Mouse (Mus musculus) ovary, adult 18-20 months (tissue): ENCODE data around the gene Srpr.

Experiments
- DNase-seq: peaks from one replicate; pipeline ENCODE4 v3.0.0; 2022; ENCODE audit warnings: low spot score, mixed read lengths

The Srpr gene

DNA sequence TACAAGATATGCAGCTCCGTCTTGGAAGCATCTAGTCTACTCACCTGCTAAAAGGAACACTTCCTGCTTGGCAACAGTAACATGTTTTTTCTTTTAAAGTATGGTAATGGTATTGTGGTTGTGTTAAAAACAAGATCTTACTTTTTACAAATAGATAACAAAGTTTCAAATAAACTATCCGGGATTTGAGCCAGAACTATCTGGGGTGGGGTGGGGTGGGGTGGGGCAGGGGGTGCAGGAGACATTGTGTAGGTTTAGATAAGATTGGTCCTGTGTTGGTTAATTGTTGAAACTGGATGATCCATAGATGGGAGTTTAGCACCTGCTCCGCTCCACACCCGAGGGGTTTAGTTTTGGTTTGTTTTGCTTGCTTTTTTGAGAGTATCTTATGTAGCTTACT is 62.4 kb downstream of the Srpr start:
- DNase-seq, result no peak

DNA sequence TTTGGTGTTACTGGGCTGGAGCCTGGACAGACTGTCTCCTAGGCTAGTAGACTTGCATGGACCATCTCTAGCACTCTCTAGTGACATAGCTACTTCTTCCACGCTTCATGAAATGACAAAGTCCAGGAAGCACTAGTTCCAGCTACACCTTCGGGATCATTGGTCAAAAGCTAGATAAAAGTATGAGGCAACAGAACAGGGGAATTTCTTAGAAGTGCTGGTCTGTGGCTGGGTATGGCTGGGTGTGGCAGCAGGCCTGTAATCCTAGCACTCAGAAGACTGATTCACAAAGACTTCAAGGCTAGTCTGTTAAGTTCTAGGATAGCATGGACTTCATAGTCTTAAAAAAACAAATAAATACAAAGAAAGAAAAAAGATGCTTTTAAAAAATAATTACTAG is 63.5 kb downstream of the Srpr start:
- no peak for DNase-seq

DNA sequence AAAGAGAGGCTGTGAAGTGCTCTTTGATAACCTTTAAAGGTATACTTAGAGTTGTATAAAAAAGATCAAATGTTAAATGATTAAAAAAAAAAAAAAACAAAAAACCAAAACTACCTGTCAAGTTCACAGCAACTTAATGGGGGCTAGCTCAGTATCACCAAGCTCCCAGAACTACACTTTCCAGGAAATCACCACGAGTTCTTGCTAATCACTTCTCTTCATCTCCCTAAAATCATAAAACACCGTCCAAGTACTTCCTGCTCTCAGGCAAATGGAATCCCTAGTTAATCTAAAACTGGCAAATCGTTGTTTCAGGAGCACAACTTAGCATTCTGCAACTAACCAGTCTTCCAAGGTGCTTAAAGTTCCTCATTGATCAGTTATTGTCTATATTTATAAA is 64.5 kb downstream of the Srpr start:
- no peak for DNase-seq

DNA sequence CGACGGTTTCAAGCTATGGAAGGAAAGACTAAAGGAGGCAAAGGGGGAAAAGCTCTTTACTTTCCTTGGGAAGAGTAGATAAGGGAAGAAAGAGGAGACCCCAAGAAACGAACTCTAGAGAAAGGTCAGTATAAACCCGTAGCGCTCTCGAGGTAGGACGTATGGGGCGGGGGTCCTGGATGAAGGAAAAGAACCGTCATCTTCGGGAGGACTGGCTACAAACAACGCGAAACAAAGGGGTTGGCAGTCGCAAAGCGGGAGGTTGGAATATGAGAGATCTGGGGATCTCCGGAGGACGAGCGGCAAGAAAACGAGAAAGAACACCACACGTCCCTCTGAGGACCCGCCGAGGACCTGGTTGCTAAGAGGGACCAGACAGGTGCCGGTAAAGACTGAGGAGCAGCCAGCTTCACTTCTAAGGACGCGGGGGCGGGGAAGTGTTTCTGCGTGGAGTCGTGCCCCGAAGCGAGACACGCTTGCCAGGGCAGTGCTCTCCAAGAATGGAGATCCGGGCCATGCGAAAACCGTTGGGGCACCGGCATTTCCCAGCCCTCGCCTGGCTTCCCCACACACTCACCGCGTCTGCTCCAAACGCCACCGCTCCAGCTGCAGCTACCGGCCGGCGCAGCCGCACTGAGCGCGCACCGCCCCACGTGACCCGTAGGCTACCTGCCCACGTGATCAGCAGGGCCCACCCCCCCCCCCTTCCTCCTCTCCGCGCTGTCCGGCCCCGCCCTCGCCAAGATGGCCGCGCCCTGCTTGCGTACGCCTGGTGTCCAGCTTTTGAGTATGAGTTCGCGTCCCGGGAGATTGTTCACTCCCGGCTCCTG is 67.4 kb downstream of the Srpr start, which contains the start of the genes Fam118b and Rpusd4:
Fam118b (minus strand) TSS at position 660 of the 830 bp plus-strand sequence.
Rpusd4 (plus strand) TSS at position 720 of the 830 bp plus-strand sequence.
- peak; percentile 87 for DNase-seq

DNA sequence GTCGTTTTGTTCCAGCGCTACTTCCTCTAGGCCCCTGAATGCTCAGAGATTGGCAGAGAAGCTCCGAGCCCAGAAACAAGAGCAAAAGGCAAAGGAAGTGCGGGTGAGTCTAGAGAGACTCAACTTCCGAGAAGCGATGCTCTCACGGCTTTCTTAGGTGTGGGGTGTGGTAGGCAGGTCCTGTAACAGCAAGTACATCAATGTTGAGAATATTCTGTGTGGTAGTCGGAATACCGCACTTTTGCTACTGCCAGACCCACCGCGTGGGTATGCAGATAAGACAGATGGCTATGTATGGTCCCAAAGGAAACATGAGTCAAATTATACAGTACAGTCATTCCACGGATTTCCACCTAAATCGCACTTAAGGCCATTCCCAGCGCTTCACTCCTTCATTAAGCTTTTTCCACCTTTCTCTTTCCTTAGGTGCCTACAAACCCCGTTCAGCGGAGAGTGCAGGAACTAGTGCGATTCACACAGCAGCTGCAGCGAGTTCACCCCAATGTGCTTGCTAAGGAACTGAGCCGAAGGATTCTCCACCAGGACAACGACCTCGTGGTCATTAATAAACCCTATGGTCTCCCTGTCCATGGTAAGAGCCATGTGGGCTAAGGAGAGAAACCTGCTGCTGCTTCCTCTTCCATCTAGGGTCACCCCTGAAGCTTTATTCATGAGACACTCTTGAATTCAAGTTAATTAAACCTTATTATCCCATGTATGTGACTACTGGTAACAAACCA is 68.2 kb downstream of the Srpr start:
- no peak for DNase-seq

DNA sequence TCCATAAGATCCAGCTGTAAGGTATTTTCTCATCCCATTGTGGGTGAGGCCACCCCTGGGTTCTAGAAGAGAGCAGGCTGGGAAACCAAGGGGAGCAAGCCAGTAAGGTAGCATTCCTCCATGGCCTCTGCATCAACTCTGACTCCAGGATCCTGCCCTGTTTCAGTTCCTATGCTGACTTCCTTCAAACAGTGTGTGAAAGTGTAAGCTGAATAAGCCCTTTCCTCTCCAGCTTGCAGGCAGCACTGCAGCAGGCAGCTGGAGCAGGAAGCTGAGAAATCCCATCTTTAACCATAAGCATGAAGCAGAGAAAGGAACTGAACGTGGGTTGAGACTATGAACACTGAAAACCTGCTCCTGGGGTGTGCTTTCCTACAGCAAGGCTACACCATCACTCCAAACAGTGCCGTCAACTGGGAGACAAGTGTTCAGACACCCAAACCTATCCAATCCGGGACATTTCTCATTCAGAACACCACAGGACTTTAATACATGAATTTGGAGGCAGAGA is 77.9 kb downstream of the Srpr start:
- no peak for DNase-seq

DNA sequence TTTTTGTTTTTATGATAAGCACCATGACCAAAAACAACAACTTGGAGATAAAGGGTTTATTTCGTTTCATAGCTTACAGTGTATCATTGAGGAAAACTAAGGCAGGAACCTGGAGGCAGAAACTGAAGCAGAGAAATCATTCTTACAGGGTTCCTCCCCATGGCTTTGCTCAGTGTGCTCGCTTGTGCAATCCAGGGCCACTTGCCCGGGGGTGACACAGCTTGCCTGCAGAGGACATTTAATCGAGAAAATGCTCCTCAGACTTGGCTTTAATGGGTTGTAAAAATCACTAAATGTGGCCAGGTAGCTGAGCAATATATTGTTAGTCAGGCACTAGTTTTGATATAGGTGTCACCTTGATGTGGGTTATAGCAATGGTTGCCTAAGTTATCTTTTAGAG is 78.5 kb downstream of the Srpr start:
- no peak for DNase-seq

DNA sequence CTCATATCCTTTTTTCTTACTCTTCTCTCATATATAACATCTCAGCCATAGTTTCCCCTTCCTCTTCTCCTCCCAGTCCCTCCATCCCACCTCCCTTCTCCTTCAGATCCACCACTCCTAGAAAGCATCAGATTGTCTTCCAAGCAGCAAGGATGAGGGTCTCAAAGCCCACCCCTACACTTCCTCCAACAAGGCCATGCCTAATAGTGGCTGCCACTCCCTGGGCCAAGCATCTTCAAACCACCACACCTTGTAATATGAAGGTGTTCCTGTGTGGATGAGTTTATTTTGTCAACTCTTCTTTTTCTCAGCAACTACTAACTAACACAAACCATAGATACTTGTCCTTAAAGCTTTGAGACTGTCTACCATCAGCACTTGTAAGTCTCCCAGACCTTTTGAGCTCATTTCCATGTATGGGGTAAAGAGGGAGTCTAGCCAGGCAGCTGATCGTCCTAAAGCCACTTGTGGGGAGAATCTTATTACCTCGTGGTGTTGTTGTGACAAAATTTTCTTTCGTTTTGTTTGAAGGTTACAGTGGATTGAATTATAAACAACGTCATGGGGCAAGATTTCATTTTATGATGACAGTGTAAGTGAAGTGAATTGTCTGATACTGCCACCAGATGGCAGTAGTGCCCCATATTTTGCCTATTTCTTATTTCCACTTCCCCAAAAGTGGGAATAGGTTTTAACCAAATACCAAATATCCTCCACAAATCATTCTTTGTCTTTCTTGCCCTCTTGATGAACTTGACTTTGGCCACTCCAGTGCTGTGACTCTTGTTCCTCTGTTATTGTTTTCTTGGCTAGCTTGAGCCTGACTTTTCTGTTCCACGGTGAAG is 82.3 kb downstream of the Srpr start:
- no peak for DNase-seq

DNA sequence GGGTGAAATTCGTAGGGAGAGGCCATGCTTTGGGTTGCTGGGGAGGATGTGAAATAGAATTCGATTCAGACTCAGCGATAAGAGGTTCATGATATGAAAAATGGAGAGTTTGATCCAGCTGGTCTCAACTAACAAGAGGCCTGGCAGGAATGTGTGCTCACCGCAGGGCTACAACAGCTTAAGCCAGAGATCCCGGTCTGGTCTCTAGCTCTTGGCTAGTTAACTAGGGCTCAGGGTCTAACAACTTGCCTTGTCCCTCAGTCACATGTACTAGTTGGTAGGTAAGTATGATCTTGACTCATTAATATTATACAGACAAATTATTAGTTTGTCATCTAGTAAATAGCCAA is 82.9 kb downstream of the Srpr start:
- DNase-seq, result no peak

DNA sequence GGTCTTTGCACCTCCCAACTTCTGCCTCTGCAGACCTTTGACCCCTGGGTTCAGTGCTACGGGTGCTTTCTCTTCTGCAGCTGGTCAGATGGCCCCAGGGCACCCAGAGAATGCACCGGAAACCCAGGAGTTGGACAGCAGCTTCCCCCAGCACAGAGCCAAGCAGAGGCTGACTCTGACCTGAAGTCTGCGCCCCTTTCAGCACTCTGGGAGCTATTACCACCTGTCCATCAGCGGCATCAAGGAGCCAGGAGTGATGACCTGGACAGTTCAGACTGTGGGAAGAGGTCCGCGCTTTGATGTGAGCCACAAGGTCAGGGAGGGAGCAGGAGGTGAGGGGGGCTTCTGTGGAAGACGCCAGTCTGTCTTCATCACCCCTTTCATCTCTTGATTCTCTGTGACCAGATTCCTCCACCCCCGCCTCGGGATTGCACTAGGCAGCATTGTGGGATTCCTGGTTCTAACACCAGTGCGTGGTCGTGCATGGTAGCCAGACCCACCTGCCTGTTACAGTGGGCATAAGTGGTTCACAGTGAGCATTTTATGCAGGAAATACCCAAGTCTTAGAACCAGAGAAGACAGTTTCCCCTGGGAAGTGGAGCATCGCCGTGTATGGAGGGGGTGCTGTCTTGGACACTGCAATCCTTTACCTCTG is 83.6 kb downstream of the Srpr start:
- DNase-seq, result no peak

DNA sequence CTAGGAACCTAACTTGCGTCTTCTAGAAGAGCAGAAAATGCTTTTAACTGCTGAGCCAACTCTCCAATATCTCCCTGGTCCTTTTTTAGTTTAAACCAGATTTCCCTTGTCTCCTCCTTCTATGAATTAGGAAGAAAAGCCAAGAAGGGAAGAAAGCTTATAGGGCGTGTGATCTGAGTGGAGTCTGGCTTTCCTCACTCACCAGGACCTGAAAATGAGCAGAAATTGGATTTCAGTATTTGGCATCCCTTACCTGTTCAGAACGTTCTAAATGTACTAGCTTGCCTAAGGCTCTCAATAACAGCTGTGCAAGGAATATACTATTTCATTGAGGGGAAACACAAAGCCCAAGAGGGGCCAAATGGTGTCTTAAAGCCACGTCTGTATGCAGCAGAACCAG is 84.4 kb downstream of the Srpr start:
- DNase-seq, result no peak

DNA sequence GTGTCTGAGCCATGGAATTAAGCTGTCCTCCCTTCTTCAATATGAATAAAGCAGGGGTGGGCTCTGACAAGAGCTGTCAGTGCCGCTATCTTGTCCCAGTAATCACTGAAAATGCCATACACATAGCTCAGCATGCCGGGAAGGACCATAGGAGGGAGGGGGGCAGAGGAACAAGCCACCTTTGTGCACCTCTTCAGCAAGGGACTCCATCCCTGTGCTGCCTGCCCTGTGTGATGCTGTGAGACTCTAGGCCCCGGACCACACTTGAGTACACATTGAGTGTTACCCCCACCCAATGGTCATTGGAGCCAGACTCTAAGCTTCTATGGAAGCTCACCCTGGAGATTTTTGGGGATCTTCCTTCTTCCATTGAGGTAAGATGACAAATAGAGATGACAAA is 86.4 kb downstream of the Srpr start:
- DNase-seq, result no peak

DNA sequence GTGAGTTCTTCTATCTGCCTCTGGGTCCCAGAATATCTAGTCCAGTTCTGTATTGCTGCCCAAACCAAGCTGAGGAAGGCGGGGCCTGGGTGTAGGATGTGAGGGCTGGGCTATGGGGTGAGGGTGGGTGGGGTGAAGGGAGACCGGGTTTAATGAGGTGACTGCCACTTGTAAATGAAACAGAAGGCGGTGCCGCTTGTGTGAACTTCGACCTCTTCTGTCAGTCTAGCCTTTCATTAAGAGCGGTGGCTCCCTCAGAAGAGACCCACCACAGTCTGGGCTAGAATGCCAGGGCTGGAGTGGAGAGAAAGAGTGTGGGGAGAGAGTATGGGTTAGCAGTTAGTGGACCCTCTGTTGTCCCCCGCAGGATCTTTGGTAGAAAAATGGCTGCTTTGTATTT is 90.0 kb downstream of the Srpr start:
- DNase-seq, result no peak

DNA sequence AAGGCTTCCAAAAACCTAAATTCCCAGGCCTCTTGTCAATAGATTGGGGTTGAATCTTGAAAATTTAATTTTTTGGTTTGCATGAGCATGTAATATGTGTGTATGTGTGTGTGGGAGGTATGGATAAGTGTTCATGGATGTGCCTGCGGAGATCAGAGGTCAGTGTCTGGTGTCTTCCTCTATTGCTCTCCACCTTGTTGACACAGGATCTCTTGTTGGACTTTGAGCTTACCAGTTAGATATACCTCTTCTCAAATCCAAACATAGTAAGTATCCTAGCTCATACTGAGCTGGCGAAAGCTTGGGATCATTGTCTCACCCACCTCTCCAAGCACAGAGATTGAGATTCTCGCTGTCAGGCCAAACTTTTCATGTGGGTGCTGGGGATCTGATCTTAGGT is 90.4 kb downstream of the Srpr start:
- no peak for DNase-seq

DNA sequence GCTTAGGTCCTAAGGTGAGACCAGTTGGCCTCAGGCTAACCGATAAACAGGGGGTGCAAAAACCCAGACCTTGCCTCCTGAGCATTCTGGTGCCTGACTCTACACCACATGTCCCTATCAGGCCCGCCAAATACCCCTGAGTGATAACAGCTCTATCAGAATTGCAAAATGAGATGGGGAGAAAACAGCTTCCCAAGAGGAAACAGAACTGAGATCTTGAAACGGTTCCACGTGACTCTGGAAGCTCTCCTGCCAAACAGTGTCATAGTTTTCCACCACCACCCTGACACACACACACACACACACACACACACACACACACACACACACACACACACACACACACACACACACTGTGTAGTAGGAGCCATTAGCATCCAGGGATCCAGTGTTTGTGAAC is 90.9 kb downstream of the Srpr start:
- no peak for DNase-seq

DNA sequence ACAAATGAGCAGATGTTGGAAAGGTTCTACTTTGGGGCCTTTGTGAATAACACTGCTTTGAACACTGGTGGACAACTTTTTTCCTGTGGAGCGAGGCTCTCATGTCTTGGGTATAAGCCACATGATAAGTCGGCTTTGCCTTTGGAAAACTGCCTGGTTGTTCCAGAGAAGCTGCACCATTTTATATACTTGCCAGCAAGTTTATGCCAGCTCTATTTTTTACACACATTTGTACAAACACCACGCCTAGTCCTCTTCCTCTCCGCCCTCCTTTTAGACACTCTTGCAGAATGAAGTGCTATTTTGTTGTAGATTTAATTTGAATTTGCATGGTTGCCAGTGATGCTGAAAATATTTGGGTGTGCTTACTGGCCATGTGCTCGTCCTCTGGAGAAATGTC is 93.5 kb downstream of the Srpr start:
- DNase-seq, result no peak
